8 mouse cellular contexts compared by ENCODE assay signal in genomic region chr3:135437758-135438495, GRCm38 (mm10). TPM values are rescaled to one million over a fixed set of nuclear protein-coding genes. Genes with fewer than 3 reads are reported as not detected.
DNase-seq lines count a peak whose midpoint lies in the region; ATAC-seq lines count a peak whose summit lies in the region.

TSS of gene Ube2d3 (plus strand) at chr3:135438149.

- peaks cover 24% of the 10 kb centered on the region for H3K4me1 ChIP-seq in hindbrain, embryonic 12.5 days

- peak within 1 kb of the TSS; percentile 99 for H3K27ac ChIP-seq in hindbrain, embryonic 12.5 days

- peak within 1 kb of the TSS; percentile 99 for H3K9ac ChIP-seq in hindbrain, embryonic 12.5 days

- under 1% methylated on average over 51 of the region's 56 CpGs for WGBS in hindbrain, embryonic 12.5 days

- ATAC-seq in hindbrain, embryonic 12.5 days (ENCODE audit: low FRiP score) = peak; percentile 96

- peak within 1 kb of the TSS; percentile 97 for H3K4me2 ChIP-seq in hindbrain, embryonic 12.5 days (replicated peaks)

- H3K27me3 ChIP-seq in hindbrain, embryonic 12.5 days = no peaks in the 10 kb centered on the region

- DNase-seq in NIH3T3 (ENCODE audit: low read depth) = peak; percentile 99
- DNase-seq in cerebellum, postnatal 10 days = peak; percentile 100
- DNase-seq in frontal cortex, postnatal 10 days (ENCODE audit: low spot score in 2 of 2) = peak; percentile 99
- DNase-seq in layer of hippocampus, postnatal 14 days (ENCODE audit: low spot score in 2 of 2) = peak; percentile 98 to 99
- DNase-seq in lung, postnatal 14 days = peak; percentile 99
- peak; percentile 98 for DNase-seq in retina, adult 2 months (ENCODE audit: low read depth, low spot score)
- DNase-seq in thymus, postnatal 36 days = peak; percentile 99 to 100

- peak within 1 kb of the TSS; percentile 97 for H3K4me3 ChIP-seq in hindbrain, embryonic 12.5 days

- no peaks in the 10 kb centered on the region for H3K36me3 ChIP-seq in hindbrain, embryonic 12.5 days

- no peaks in the 10 kb centered on the region for H3K9me3 ChIP-seq in hindbrain, embryonic 12.5 days (replicated peaks)

RNA-seq across cellular contexts. Expression of gene Ube2d3, which starts in this region (rescaled TPM):
- 469 and 495 TPM in 2 replicates for polyA plus RNA-seq in hindbrain, embryonic 12.5 days (2016; fragmentation: Nextera tagmentation; extraction: Ambion mirVana)
- 100 to 1,000 TPM; 246 to 248 TPM for total RNA-seq in layer of hippocampus, postnatal 14 days (2021)

Comparison
In these comparisons a context has a peak if more than half of its experiments do, and no peak if none do; other contexts are left out.
1. Peak in every context shown above with its lines: DNase-seq, ATAC-seq, H3K4me3 ChIP-seq and H3K27ac ChIP-seq.